Mouse (Mus musculus) T-helper 2 cell (primary cell): ENCODE measurements around the gene Zdhhc14.

Experiments
- in situ Hi-C: fragments of 300-600 bp; cut with MboI, MseI; formaldehyde crosslinking; loops from one replicate; pipeline ENCODE4 v1.15.1; 2025; ENCODE audit warnings: high pct_unique_total_duplicates

Gene Zdhhc14

DNA sequence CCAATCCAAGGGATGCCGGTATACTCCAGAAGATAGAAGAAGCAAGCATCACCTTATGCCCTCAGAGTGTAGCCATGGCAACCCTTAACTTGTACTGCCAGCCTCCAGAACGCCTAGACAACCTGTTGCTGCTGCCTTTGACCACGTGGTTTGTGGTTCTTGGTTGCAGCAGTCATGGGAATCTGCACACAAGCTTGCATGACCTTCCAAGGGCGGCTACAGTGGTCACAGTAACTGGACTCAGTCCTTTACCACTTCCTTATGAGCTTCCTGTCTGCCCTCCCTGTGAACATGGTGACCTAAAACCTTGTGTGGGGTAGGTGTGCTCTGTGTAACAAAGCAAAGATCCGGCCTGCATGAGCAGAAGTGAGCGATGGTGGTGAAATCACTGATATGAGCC is 109.6 kb downstream of the Zdhhc14 start:
- in situ Hi-C loops: no loop called here

DNA sequence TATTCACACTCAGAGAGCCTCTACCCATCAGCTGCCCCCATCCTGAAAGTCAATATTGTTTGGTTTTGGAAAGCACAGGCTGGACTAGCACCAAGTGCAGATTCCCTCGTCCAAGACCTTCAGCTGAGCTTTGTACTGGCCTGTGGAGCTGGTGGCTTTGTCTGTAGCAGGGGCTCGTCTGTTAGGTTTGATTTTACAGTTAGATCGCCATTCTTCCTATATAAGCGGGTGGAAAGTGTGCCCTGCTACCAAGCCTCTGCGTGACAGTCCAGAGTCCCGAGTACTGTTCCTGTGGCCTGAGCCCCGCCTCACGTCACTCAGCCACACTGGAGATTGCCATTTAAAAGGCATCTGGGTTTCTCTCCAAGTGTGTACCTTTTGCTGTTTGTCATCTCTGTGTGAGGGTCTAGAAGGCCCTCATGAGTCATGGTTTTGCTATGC is 113.8 kb downstream of the Zdhhc14 start:
- in situ Hi-C loops: no loop called here

DNA sequence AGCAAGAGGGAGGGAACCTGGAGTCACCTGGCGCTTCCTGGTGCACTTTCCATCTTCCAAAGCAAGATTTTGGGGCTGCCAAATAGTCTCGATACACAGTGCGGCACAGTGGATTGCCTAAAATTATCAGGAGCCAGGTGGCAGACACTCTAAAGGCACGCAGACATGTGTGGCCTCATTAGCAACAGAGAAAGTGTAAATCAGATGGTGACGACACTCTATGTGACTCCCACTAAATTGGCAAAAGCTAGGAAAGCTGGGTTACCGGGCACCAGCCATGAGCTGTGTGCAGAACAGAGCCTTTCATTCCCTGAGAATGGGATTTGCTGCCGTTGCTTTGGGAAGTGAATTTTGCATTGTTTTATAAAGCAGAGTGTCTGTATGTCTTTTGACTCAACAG is 115.0 kb downstream of the Zdhhc14 start:
- in situ Hi-C loops: no loop called here

DNA sequence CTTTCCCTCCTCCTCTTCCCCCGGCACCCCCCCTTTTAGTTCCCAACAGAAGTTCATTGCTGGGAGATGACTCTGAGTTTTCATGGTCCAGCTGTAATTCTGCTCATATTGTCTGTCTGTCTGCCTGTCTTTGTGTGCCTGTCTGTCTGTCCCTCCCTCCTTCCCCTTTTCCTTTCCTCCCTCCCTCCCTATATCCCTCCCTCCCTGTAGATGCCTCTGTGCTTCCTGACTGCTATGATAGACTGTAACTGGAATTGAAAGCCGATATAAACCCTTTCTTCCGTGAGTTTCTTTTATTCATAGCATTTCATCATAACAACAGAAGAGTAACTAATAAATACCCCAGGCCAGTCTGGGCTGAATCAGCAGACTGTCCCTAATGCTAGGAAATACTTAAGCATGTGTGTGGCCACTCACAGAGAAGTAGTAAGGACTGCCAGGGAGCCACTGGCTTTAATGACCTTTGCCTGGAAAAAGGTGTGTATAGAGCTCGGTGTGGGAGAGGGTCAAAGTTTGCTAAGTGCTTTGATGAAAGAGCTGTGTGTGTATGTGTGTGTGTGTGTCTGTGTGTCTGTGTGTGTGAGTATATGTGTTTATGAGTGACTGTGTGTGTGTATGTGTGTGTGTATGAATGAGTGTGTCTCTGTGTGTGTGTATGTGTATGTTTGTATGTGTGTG is 117.7 kb downstream of the Zdhhc14 start:
- in situ Hi-C loops: no loop called here

DNA sequence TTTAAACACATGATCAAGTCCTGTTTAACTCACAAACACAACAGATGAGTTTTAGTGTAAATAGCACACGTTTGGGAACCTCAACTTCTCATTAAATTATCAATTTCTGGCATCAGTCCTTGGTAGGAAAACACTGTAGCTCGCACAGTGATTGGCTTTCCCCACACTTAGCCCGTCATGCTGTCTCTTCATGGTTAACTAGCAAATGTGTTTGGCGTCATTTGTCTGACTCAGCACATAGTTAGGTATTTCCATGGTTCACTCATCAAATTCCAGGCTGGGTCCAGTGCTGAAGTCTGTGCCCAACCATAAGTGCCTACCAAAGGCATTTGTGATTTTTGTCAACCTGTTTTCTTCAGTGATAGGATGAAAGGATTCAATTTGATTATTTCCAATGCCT is 119.9 kb downstream of the Zdhhc14 start:
- in situ Hi-C loops: no loop called here

DNA sequence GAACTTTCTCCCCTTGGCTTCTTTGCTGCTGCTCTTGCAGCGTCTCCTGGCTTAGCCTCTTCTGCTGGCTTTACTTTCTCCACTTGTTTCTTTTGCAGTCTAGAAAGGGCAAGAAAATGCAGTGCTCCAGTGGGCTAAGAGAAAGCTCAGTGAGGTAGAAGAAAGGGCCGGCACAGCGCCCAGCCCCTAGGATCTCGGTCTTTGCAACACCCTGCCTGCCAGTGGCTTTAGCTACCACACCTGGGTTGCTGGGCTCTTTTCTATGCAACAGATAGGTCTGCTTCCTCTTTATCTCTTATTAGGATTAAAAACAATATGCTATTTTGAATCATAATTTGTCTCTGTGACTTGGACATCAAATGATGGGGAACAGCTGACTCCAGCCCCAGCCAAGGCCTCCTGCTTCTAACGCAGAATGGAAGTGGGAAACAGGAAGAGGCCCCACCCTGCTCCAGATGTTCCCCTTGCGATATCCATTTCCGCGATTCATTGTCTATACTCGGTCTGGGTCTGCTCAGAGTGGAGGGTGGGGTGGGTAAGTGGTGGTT is 122.5 kb downstream of the Zdhhc14 start:
- in situ Hi-C loops: no loop called here

DNA sequence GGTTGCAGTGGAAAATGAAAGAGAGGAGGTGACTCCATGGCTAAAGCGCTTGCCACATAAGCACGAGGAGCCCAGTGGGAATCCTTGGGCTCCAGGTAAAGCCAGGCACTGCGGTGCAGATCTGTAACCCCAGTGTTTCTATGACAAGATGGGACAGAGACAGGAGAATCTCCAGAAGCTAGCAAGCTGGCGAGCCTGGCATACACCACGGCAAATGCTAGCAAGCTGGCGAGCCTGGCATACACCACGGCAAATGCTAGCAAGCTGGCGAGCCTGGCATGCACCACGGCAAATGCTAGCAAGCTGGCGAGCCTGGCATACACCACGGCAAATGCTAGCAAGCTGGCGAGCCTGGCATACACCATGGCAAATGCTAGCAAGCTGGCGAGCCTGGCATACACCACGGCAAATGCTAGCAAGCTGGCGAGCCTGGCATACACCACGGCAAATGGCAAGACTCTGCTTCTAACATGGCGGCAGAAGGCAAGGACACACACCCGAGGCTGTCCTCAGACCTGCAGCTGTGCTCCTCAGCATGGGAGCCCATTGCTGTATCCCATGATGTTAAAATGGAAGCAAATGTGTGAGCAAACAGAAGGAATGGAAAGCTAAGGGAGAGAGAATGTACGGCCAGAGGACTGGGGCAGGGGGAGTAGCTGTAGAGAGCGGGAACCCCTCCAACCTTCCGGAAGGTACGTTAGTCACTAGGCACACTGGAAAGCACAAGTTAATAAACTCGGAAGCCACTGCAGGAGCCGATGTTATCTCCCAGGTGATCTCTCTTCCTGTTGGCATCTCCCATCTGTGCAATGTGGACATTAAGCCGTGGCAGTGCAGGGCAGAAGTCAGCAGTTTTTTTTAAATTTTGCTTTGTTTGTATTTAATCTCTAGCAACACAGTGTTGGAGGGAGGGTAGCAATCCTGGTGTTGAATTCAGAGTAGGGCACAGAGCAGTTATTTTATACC is 129.6 kb downstream of the Zdhhc14 start:
- in situ Hi-C loops: no loop called here

DNA sequence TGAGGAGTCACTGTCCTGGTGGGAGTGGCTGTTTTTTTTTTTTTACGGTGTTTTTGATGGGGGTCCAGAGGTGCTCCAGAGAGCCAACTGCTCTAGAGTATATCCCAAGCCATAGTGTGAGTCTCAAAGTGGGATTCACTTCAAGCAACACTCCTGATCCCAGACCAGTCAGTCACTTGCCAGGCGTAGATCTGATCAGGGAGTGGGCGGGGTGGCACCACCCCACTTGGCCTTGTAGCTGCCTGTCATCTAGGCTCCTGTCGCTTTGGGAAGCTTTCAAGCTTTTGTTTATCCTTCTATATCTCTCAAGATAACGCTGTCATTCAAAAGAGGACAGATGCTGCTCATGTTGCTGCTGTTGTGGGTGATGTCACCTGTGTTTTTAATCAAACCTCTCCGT is 130.4 kb downstream of the Zdhhc14 start:
- in situ Hi-C loops: no loop called here

DNA sequence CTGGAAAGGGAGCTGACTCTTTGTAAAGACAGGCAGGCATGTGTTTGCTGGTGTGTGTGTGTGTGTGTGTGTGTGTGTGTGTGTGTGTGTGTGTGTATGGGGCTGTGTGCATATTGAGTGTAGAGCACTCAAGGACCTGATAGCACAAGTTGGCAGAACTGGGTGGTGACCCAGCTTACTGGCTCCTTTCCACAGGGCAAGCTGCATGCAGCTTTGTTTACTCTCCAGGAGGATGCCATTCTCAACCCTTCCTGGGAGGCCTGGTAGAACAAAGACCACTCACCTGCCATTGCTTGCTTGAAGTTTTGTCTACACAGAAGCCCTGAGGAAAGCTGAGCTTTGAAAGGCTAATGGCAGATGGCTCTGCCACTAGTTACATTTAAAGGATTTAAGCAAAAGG is 130.8 kb downstream of the Zdhhc14 start:
- in situ Hi-C loops: no loop called here

DNA sequence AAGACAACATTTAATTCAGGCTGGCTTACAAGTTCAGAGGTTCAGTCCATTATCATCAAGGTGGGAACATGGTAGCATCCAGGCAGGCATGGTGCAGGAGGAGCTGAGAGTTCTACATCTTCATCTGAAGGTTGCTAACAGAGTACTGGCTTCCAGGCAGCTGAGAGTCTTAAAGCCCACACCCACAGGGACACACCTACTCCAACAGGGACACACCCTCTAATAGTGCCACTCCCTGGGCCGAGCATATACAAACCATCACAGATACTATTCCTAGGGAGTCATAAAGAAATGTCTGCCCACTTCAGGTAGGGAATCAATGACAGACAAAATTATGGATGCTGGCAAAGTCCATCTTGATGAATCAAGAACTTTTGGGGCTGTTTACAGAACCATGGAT is 132.5 kb downstream of the Zdhhc14 start:
- in situ Hi-C loops: loop anchor here (5.0 kb wide), 1 partner anchor 33 kb away; no protein-coding TSS in a partner anchor

DNA sequence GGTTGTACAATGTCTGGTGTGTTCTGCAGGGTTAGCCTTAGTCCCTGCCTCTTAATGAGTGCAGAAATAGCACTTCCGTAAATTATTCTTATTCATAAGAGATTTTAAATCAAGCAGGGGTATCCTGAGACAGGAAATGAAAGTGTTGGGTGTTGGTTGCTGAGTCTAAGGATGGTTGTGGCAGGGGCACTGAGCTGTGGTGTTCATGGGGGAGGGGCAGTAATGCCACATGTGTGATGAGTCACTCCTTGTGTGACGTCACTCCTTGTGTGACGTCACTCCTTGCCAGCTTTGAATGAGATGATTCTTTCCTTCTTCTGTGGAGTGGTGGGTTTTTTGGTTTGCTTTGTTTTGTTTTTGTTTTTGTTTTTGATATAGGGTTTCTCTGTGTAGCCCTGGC is 134.0 kb downstream of the Zdhhc14 start:
- in situ Hi-C loops: loop anchor here (5.0 kb wide), 1 partner anchor 34 kb away; no protein-coding TSS in a partner anchor

DNA sequence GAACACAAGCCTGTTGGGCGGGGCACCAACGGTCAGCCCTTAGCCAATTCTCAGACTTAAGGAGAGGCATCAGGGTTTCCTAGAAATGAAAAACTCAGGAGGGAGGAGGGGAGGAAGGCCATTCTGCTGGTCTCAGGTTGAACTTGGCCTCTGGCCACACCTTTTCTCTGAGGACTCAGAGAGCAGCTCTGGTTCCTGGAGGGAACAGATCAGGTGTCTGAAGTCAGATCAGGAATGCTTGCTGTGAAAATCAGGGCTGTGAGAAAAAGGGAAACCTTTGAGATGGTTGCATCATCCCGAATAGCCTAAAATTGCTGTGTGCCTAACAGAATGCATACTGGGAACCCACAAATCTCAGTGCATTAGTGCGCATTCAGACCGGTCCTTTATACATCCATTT is 135.3 kb downstream of the Zdhhc14 start:
- in situ Hi-C loops: loop anchor here (5.0 kb wide), 1 partner anchor 35 kb away; no protein-coding TSS in a partner anchor

DNA sequence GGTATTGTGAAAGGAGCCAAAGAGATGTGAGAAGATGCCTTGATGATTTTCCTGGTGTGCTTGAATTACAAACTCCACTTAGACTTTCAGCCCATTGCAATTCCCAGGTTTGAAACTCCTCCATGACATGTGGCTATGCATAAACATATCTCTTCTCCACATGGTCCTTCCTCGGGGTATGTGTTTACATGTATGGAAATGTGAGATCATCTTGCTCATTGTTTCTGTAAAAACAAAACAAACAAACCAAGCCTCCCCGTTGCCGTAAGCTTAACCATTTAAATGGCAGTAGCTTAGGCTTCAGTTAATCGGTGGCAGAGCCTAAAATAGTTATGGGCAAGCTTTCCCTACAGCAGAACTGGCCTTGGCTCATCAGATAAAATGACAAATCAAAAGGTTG is 137.3 kb downstream of the Zdhhc14 start:
- in situ Hi-C loops: loop anchor here (5.0 kb wide), 1 partner anchor 37 kb away; no protein-coding TSS in a partner anchor

DNA sequence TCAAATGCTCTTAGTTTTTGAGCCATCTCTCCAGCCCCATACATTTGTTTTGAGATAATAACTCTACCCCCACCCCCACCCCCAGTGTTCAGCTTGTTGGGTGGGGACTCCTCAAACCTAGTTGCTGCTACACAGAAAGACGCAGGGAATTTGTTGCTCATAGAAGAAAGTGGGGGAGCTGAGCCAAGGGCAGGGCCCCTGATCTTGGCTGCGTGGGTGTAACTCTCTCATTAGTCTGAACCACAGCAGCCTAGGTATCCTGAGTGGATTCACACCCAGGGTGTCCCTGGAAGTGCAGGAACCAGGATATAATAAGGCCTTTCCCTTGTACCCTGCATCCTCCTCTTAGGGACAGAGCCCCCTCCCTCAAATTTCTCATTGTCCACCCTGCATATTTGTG is 142.9 kb downstream of the Zdhhc14 start:
- in situ Hi-C loops: no loop called here

DNA sequence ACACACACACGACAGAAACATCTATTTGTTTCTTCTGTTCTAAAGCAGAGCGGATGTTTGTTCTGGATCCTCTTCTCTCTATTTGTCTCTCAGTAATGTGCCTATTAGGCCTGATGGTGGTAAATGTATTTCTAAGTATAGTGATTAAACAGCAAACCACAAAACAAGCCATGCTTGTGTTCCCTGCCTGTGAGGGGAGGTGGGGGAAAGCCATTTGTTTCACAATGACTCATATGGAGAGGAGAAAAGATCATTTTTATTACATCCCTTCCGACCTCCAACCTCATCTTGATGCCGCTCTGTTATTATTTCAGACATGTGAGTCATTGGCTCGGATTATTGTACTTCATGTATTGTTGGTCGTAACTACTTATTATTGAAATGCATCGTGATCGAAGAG is 149.1 kb downstream of the Zdhhc14 start:
- in situ Hi-C loops: no loop called here

DNA sequence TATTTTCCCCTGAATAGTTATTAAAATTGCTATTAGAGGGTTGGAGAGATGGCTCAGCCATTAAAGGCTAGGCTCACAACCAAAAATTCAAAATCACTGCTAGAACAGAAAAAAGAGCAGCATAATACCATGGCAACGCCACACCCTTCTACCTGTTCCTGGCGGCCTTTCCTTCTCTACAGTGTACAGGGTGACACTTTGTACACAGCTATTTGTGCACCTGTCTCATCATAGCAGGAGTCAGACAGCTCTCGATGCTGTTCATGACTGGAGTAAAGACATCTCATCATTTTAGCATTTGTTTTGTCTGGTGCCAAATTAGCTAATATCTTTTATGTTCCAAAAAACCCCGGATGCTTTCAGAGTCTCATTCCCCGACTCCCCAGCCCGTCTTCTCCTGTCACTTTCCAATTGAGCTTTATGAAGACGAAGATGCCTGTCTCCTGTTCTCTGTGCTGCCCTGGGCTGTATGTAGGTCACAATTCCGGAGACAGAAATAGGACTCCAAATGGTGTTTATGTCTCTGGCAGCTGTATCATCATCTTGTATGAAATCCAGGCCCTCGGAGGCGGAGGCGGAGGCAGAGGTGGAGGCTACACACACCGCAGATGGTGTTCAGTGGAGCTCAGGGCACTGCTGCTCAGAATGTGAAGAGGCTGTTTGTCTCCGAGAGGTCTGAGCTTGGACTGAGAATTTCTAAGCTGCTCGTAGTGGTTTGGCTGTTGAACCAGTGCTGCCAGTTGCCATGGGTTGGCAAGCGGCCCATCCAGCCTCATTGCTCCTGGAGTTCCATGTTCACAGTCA is 150.8 kb downstream of the Zdhhc14 start:
- in situ Hi-C loops: no loop called here

DNA sequence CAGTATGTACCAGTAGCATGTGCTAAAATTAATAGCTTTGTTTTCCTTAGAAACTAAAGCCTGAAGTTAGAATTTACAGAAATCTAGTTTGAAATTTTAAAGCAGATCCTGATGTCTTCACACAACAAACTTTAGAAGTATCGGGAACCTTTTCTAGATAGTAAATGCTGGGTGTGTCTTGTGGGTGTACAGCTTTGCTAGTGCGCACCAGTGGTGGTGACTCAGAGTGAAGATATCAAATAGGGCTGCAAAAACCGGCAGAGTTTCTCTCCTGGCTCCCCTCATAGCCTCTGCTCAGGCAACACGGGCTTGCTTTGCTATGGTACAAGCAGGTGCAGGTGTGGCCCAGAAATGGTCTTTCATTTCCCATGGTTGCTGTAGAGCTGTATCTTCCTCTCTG is 157.8 kb downstream of the Zdhhc14 start:
- in situ Hi-C loops: no loop called here

DNA sequence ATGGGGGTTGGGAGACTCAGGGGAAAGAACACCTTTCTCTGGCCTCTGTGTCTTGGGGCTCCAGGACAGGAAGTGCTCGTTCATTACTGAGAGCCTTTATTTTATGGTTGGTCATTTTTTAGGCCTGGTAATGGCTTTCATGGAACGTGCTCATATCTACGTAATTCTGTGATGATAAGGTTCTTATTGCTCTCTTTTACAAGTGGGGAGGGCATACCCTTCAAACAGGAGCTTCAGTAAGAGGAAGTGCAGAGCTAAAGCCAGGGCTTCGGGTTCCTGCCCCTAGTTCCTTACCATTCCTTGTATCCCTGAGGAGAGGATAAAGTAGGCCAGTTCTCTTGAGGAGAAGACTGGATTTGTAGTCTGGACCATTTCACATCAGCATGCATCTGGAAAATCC is 158.3 kb downstream of the Zdhhc14 start:
- in situ Hi-C loops: no loop called here

DNA sequence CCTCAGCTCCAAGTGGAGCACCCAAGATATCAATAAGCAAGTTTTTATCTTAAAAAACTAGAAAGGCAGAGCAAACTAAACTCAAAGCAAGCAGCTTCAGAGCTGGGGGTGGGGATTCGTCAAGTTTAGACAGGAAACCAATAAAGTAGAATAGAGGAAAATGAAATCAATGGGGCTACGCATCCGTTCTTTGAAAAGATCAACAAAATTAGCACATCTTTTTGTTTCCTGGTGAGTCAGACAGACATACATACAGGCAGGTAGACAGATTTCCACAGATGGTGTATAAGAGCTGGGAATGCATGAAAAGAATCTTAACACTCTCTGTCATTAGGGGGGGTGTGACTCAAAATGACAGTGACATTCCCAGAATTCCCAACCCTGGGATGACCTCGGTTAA is 159.2 kb downstream of the Zdhhc14 start:
- in situ Hi-C loops: no loop called here

DNA sequence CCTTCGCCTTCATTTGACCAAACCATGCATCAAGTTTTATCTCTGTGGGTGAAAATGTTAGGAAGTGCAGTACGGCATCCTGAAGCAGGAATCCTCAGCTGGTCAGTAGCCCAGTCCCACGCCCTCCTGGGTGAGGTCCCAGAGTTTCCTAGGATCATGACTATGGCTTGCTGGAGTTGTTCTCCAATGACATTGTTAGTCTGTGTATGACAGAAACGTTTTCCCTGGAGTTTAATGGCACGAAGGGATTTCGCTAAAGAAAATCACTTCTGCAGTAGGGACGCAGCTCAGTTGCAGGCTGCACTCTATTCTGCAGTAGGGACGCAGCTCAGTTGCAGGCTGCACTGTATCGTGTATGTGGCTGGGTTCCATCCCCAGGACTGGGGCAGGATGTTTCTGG is 161.6 kb downstream of the Zdhhc14 start:
- in situ Hi-C loops: no loop called here

DNA sequence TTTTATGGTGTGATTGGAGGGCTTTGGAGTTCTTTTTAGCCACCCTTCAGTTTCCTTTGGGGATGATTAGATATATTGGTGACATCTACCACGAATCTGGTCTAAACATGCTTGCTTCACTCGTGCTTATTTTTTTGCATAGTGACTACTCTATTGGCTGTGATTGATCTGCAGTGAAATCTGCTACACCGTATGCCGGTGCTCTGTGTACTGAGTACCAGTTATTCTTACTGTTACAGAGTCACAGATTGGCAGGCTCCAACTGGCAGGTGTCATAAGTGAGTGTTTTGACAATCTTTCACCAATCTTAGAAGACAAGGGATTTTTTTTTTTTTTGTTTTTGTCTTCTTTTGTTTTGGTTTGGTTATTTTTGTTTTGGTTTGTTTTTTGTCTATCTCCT is 163.2 kb downstream of the Zdhhc14 start:
- in situ Hi-C loops: no loop called here
